Mouse (Mus musculus): ENCODE measurements at regions not wholly inside any gene's neighbourhood (a gene's known extent, or its start where the extent isn't known, plus 50 kb on each side); places are given as distances from the start of the nearest gene placed in this dataset.

DNA sequence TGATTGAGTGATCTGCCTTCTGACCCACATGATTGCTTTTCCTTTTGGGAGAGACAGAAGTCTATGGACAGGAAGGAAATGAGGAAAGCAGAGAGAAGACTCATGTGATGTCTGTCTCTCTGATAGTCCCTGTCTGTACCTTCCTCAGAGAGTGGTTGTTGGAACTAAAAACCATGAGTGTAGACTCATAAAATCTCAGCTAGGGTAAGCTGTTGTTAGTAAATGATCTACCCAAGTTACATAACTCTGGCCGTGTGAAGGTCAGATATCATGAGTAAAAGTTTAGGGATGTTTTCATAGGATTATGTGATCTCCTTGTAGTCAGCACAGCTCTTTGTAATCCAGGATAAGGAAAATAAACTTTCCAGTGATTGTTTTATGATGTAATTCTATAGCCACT is 183.0 kb upstream of the Slc30a5 start:
- ATAC-seq (ENCODE audit: low FRiP score), result no peak
- WGBS, result 74% methylated on average over 1 of the region's 1 CpGs
- no peak overlapping the region for H3K9ac ChIP-seq (replicated peaks)

DNA sequence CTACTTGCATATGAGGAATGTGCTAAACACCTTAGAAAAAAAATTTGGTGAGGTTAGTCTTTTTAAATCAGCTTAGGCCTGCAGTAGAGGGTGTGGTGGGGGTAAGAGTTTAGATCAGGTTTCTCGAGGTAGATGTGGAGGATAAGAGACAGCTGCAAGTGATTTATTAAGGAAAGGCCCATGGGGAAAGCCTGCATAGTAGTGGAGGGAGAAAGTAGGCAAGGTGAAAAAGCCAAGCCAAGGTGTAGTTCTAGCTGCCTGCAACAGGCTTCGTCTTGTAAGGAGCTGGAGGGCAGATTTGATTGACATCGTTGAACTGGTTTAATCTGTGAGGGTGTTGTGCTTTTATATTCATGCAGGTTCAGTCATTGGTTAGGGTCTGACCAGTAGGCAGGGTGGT is 182.2 kb upstream of the Slc30a5 start:
- H3K9me3 ChIP-seq (replicated peaks), result no peaks in the 10 kb centered on the region
- 84% methylated on average over 3 of the region's 3 CpGs for WGBS
- H3K9ac ChIP-seq (replicated peaks), result no peak overlapping the region
- ATAC-seq (ENCODE audit: low FRiP score), result no peak
- no peak overlapping the region for H3K27ac ChIP-seq (replicated peaks)
- H3K4me1 ChIP-seq, result no peaks in the 10 kb centered on the region
- H3K4me3 ChIP-seq (replicated peaks), result no peak overlapping the region
- no peaks in the 10 kb centered on the region for H3K27me3 ChIP-seq (replicated peaks)
- H3K4me2 ChIP-seq, result no peak overlapping the region
- no peaks in the 10 kb centered on the region for H3K36me3 ChIP-seq

More for the DNA sequence above, 183.0 kb upstream of the Slc30a5 start:
- Histone ChIP-seq H3K36me3 (no peaks in the 10 kb centered on the region), H3K4me2 (no peak overlapping the region), H3K4me3 (replicated peaks) (no peak overlapping the region), H3K27ac (replicated peaks) (no peak overlapping the region), H3K27me3 (replicated peaks) (no peaks in the 10 kb centered on the region), H3K4me1 (no peaks in the 10 kb centered on the region), H3K9me3 (replicated peaks) (no peaks in the 10 kb centered on the region)

DNA sequence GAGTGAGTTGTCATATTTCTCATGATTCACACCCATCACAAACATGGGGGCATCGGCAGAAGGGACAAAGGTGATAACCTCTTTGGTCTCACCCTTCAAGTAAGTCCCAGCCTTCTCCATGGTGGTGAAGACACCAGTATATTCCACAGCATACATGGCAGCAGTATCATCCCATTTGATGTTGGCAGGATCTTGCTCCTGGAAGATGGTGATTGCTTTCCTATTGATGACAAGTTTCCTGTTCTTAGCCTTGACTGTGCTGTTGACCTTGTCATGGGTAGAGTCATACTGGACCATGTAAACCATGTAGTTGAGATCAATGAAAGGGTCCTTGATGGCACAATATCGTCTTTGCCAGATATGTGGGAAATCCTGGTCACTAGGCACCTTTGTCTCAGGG is 180.4 kb upstream of the Slc30a5 start:
- H3K4me3 ChIP-seq (replicated peaks), result no peak overlapping the region
- H3K27me3 ChIP-seq (replicated peaks), result no peaks in the 10 kb centered on the region
- H3K27ac ChIP-seq (replicated peaks), result no peak overlapping the region
- whole genome bisulfite sequencing, result 91% methylated on average over 2 of the region's 2 CpGs
- no peak overlapping the region for H3K4me2 ChIP-seq
- H3K9me3 ChIP-seq (replicated peaks), result no peaks in the 10 kb centered on the region
- ATAC-seq (ENCODE audit: low FRiP score), result no peak
- H3K9ac ChIP-seq (replicated peaks), result no peak overlapping the region
- no peaks in the 10 kb centered on the region for H3K4me1 ChIP-seq
- H3K36me3 ChIP-seq, result no peaks in the 10 kb centered on the region

DNA sequence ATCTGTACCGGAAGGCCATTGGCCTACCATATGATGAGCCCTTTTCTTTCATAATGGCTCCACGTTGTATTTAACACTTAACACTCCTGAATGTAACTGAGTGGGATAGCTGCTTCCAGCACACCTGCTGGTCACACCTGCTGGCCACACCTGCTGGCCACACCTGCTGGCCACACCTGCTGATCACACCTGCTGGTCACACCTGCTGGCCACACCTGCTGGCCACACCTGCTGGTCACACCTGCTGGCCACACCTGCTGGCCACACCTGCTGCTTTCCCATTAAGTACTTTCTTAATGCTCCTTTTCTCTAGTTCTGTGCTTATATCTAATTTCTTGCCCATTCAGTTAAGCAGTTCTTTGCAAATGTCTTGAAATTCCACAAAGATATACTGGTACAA is 157.4 kb upstream of the Slc30a5 start:
- peaks cover 7% of the 10 kb centered on the region for H3K4me1 ChIP-seq
- H3K4me2 ChIP-seq, result no peak overlapping the region
- ATAC-seq (ENCODE audit: low FRiP score), result no peak
- H3K36me3 ChIP-seq, result no peaks in the 10 kb centered on the region
- no peak overlapping the region for H3K4me3 ChIP-seq (replicated peaks)
- H3K27me3 ChIP-seq (replicated peaks), result no peaks in the 10 kb centered on the region
- H3K27ac ChIP-seq (replicated peaks), result no peak overlapping the region
- 88% methylated on average over 2 of the region's 2 CpGs for WGBS
- H3K9me3 ChIP-seq (replicated peaks), result no peaks in the 10 kb centered on the region
- H3K9ac ChIP-seq (replicated peaks), result no peak overlapping the region

DNA sequence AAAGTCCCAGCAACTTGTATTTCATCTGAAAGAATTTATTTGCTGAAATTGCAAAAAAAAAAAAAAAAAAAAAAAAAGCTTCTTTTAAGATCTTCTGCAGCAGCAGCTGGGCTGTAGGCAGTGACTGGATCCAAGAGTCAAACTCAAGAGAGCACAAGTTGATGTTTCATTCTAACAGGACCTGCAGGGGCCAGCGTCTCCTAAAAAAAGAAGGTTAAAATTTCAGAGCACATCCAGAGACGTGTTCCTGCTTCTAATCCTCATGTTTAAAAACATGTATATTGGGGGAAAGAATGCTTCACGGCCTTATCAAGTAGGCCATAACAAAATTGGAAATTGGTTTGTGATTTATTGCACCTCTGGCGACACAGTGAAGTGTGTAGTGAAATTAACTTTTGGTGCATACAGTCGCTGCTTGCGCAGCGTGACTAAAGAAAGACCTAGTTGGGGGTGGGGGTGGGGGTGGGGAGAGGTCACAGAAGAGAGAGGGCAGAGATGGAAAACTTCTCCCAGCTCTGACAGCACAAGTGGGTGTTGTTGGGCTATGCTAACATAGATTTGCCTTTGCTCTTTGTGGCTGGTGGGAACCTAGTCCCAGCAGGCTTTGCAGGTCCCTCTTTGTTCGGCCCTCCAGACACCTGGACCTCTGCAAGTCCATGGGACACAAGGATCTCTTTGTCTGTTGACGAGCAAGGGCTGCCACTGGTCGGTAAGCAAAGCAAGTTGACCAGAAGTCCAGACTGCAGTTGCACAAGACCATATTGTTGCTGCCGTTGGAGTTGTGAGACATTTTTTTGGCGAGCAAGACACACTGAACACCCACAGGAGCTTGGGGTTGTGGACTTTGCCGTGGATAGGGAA is 155.7 kb upstream of the Slc30a5 start:
- no peak overlapping the region for H3K4me2 ChIP-seq
- peaks cover 7% of the 10 kb centered on the region for H3K4me1 ChIP-seq
- H3K4me3 ChIP-seq (replicated peaks), result no peak overlapping the region
- H3K9ac ChIP-seq (replicated peaks), result no peak overlapping the region
- no peaks in the 10 kb centered on the region for H3K27me3 ChIP-seq (replicated peaks)
- 42% methylated on average over 13 of the region's 13 CpGs for WGBS
- ATAC-seq (ENCODE audit: low FRiP score), result peak; percentile 50; the same call in 1 of the 2 replicates
- no peaks in the 10 kb centered on the region for H3K9me3 ChIP-seq (replicated peaks)
- H3K36me3 ChIP-seq, result no peaks in the 10 kb centered on the region
- 0 out of 2 replicates have a peak overlapping the region, but pooled peaks have one; percentile 9 for H3K27ac ChIP-seq (replicated peaks)

DNA sequence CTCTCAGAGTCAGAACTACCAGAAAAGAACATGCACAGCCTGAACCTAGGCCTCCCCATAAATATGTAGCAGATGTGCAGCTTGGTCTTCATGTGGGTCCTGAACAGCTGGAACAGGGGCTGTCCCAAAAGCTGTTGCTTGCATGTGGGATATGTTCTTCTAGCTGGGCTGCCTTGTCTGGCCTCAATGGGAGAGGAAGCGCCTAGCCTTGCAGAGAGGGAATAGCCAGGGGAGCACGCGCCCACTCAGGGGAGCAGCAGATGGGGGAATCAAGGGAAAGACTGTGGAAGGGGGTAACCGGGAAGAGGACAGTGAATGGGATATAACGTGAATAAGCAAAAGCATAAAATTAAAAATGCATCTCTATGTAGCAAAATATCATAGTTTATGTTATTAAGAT is 154.9 kb upstream of the Slc30a5 start:
- H3K4me3 ChIP-seq (replicated peaks), result no peak overlapping the region
- H3K9ac ChIP-seq (replicated peaks), result no peak overlapping the region
- 92% methylated on average over 5 of the region's 5 CpGs for WGBS
- no peaks in the 10 kb centered on the region for H3K27me3 ChIP-seq (replicated peaks)
- H3K27ac ChIP-seq (replicated peaks), result no peak overlapping the region
- H3K9me3 ChIP-seq (replicated peaks), result no peaks in the 10 kb centered on the region
- H3K36me3 ChIP-seq, result no peaks in the 10 kb centered on the region
- no peak for ATAC-seq (ENCODE audit: low FRiP score)
- no peak overlapping the region for H3K4me2 ChIP-seq
- H3K4me1 ChIP-seq, result peaks cover 7% of the 10 kb centered on the region

- Histone ChIP-seq H3K9ac (replicated peaks) (no peak overlapping the region), H3K4me2 (no peak overlapping the region), H3K27me3 (replicated peaks) (no peaks in the 10 kb centered on the region), H3K4me3 (replicated peaks) (no peak overlapping the region), H3K27ac (replicated peaks) (no peak overlapping the region), H3K9me3 (replicated peaks) (no peaks in the 10 kb centered on the region), H3K36me3 (no peaks in the 10 kb centered on the region), H3K4me1 (no peaks in the 10 kb centered on the region)
- ATAC-seq (ENCODE audit: low FRiP score), result no peak
- 84% methylated on average over 3 of the region's 3 CpGs for WGBS
Measured at GRCm38 (mm10) chr13:100975741-100976140, 142.5 kb upstream of the Slc30a5 start.

- Histone ChIP-seq H3K36me3 (no peaks in the 10 kb centered on the region), H3K4me2 (no peak overlapping the region), H3K9ac (replicated peaks) (no peak overlapping the region), H3K27me3 (replicated peaks) (no peaks in the 10 kb centered on the region), H3K4me3 (replicated peaks) (no peak overlapping the region), H3K27ac (replicated peaks) (no peak overlapping the region), H3K4me1 (no peaks in the 10 kb centered on the region), H3K9me3 (replicated peaks) (no peaks in the 10 kb centered on the region)
- WGBS, result 87% methylated on average over 2 of the region's 2 CpGs
- no peak for ATAC-seq (ENCODE audit: low FRiP score)
Measured at GRCm38 (mm10) chr13:100971080-100972017, 138.1 kb upstream of the Slc30a5 start.

- Histone ChIP-seq H3K4me1 (no peaks in the 10 kb centered on the region), H3K9me3 (replicated peaks) (no peaks in the 10 kb centered on the region), H3K9ac (replicated peaks) (no peak overlapping the region), H3K36me3 (no peaks in the 10 kb centered on the region), H3K27ac (replicated peaks) (no peak overlapping the region), H3K4me2 (no peak overlapping the region), H3K27me3 (replicated peaks) (no peaks in the 10 kb centered on the region), H3K4me3 (replicated peaks) (no peak overlapping the region)
- WGBS, result 63% methylated on average over 4 of the region's 4 CpGs
- ATAC-seq (ENCODE audit: low FRiP score), result no peak
Measured at GRCm38 (mm10) chr13:100962811-100963540, 129.7 kb upstream of the Slc30a5 start.

DNA sequence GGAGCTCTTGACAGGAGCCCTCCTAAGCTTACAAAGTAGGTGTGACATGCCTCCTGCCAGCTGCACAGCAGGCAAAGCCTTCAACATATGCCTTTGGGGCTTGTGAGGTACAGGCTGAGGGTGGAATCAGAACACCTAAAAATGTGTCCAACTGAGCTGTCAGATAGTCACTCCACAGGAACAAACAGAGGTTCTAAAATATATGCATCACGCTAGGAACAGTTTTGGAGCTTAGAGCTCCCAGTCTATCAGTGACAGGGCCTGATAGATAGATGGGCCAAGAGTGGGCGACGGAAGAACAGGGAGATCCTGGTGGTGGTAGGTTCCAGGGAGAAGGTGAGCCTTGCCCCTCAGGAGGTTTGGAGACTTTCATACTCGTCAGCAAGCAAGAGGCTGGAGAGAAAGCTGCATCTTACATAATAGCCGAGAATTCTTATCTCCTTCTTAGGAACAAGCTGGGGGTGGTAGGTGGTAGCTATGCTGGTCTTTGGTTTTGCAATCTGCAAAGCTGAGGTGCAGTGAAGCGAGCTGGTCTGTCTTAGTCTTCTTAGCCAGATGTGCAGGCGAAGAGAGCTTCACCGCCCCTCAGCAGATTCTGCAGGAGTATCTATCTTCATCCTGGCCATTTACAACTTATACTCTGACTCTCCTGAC is 121.5 kb upstream of the Slc30a5 start:
- peaks cover 13% of the 10 kb centered on the region for H3K4me1 ChIP-seq
- ATAC-seq (ENCODE audit: low FRiP score), result no peak
- WGBS, result 87% methylated on average over 8 of the region's 8 CpGs
- H3K4me3 ChIP-seq (replicated peaks), result no peak overlapping the region
- no peaks in the 10 kb centered on the region for H3K27me3 ChIP-seq (replicated peaks)
- H3K4me2 ChIP-seq, result no peak overlapping the region
- H3K27ac ChIP-seq (replicated peaks), result no peak overlapping the region
- no peaks in the 10 kb centered on the region for H3K36me3 ChIP-seq
- no peak overlapping the region for H3K9ac ChIP-seq (replicated peaks)
- H3K9me3 ChIP-seq (replicated peaks), result no peaks in the 10 kb centered on the region

- Histone ChIP-seq H3K27me3 (replicated peaks) (no peaks in the 10 kb centered on the region), H3K27ac (replicated peaks) (no peak overlapping the region), H3K9me3 (replicated peaks) (no peaks in the 10 kb centered on the region), H3K9ac (replicated peaks) (no peak overlapping the region), H3K36me3 (no peaks in the 10 kb centered on the region), H3K4me1 (peaks cover 13% of the 10 kb centered on the region), H3K4me3 (replicated peaks) (no peak overlapping the region), H3K4me2 (no peak overlapping the region)
- WGBS, result 48% methylated on average over 1 of the region's 1 CpGs
- no peak for ATAC-seq (ENCODE audit: low FRiP score)
Measured at GRCm38 (mm10) chr13:100954106-100954505, 120.9 kb upstream of the Slc30a5 start.

Data from neural tube, embryonic 15.5 days (tissue).